Mouse (Mus musculus): ENCODE data around the gene Pde9a. TPM values are rescaled to one million over a fixed set of nuclear protein-coding genes. Genes with fewer than 3 reads are reported as not detected.
"Not testable (repeated sequence)": the region's sequence is repeated elsewhere in the genome, so short reads cannot be mapped to it uniquely, and the experiment has no call there.

Pde9a gene
- polyA plus RNA-seq, 1 experiment = 0.15 TPM

- Histone ChIP-seq H3ac (ENCODE audit: control insufficient read depth, insufficient read length, low read depth) (no peak overlapping the region), H3K79me3 (ENCODE audit: low read depth) (no peaks in the 10 kb centered on the region), H3K79me2 (ENCODE audit: control insufficient read depth, insufficient read depth) (no peaks in the 10 kb centered on the region), H3K36me3 (ENCODE audit: control insufficient read depth, insufficient read depth) (no peaks in the 10 kb centered on the region), H3K27me3 (ENCODE audit: control insufficient read depth, insufficient read depth, insufficient read length) (peaks cover 31% of the 10 kb centered on the region), H3K4me3 (ENCODE audit: insufficient read depth, poor library complexity, severe bottlenecking) (no peak overlapping the region)
- TF ChIP-seq FOSL1 (IDR thresholded peaks at IDR 0.05; ENCODE audit: insufficient read depth, low read length, poor library complexity, severe bottlenecking) = no peak
- TF ChIP-seq CTCF (IDR thresholded peaks at IDR 0.05; ENCODE audit: control insufficient read depth, insufficient read depth, insufficient read length) = no peak
- no peak for TF ChIP-seq MYOD1 (IDR thresholded peaks at IDR 0.05; ENCODE audit: control insufficient read depth, insufficient read length, low read depth)
- no peak for TF ChIP-seq USF1 (IDR thresholded peaks at IDR 0.05; ENCODE audit: low read depth)
- no peak for TF ChIP-seq MAX (IDR thresholded peaks at IDR 0.05)
- no peak for TF ChIP-seq CEBPB (IDR thresholded peaks at IDR 0.05; ENCODE audit: low read depth)
- no peak for TF ChIP-seq MYOG (IDR thresholded peaks at IDR 0.05; ENCODE audit: control insufficient read depth, extremely low read depth, insufficient read length)
These were observed 37.9 kb upstream of the Pde9a start for GRCm38 (mm10) chr17:31348129-31348528.

- Histone ChIP-seq H3K4me3 (ENCODE audit: insufficient read depth, poor library complexity, severe bottlenecking) (no peak overlapping the region), H3K79me3 (ENCODE audit: low read depth) (no peaks in the 10 kb centered on the region), H3K27me3 (ENCODE audit: control insufficient read depth, insufficient read depth, insufficient read length) (peaks cover 31% of the 10 kb centered on the region), H3ac (ENCODE audit: control insufficient read depth, insufficient read length, low read depth) (no peak overlapping the region), H3K36me3 (ENCODE audit: control insufficient read depth, insufficient read depth) (no peaks in the 10 kb centered on the region), H3K79me2 (ENCODE audit: control insufficient read depth, insufficient read depth) (no peaks in the 10 kb centered on the region)
- no peak for TF ChIP-seq CEBPB (IDR thresholded peaks at IDR 0.05; ENCODE audit: low read depth)
- TF ChIP-seq FOSL1 (IDR thresholded peaks at IDR 0.05; ENCODE audit: insufficient read depth, low read length, poor library complexity, severe bottlenecking) = no peak
- TF ChIP-seq MAX (IDR thresholded peaks at IDR 0.05) = no peak
- TF ChIP-seq MYOD1 (IDR thresholded peaks at IDR 0.05; ENCODE audit: control insufficient read depth, insufficient read length, low read depth) = no peak
- TF ChIP-seq USF1 (IDR thresholded peaks at IDR 0.05; ENCODE audit: low read depth) = no peak
- TF ChIP-seq CTCF (IDR thresholded peaks at IDR 0.05; ENCODE audit: control insufficient read depth, insufficient read depth, insufficient read length) = no peak
- TF ChIP-seq MYOG (IDR thresholded peaks at IDR 0.05; ENCODE audit: control insufficient read depth, extremely low read depth, insufficient read length) = no peak
These were observed 36.6 kb upstream of the Pde9a start for GRCm38 (mm10) chr17:31349388-31349787.

GRCm38 (mm10) chr17:31351984-31352383 lies 34.0 kb upstream of the Pde9a start:
- TF ChIP-seq MAX (IDR thresholded peaks at IDR 0.05) (no peak), MYOG (IDR thresholded peaks at IDR 0.05; ENCODE audit: control insufficient read depth, extremely low read depth, insufficient read length) (no peak), CTCF (IDR thresholded peaks at IDR 0.05; ENCODE audit: control insufficient read depth, insufficient read depth, insufficient read length) (no peak), USF1 (IDR thresholded peaks at IDR 0.05; ENCODE audit: low read depth) (no peak)

GRCm38 (mm10) chr17:31353255-31353654 lies 32.8 kb upstream of the Pde9a start:
- TF ChIP-seq MAX (IDR thresholded peaks at IDR 0.05) = no peak
- TF ChIP-seq MYOG (IDR thresholded peaks at IDR 0.05; ENCODE audit: control insufficient read depth, extremely low read depth, insufficient read length) = no peak
- no peak for TF ChIP-seq MYOD1 (IDR thresholded peaks at IDR 0.05; ENCODE audit: control insufficient read depth, insufficient read length, low read depth)
- TF ChIP-seq CEBPB (IDR thresholded peaks at IDR 0.05; ENCODE audit: low read depth) = no peak
- no peak for TF ChIP-seq FOSL1 (IDR thresholded peaks at IDR 0.05; ENCODE audit: insufficient read depth, low read length, poor library complexity, severe bottlenecking)
- no peak for TF ChIP-seq USF1 (IDR thresholded peaks at IDR 0.05; ENCODE audit: low read depth)
- TF ChIP-seq CTCF (IDR thresholded peaks at IDR 0.05; ENCODE audit: control insufficient read depth, insufficient read depth, insufficient read length) = no peak
- H3K36me3 ChIP-seq (ENCODE audit: control insufficient read depth, insufficient read depth) = no peaks in the 10 kb centered on the region
- peaks cover 27% of the 10 kb centered on the region for H3K27me3 ChIP-seq (ENCODE audit: control insufficient read depth, insufficient read depth, insufficient read length)
- H3K4me3 ChIP-seq (ENCODE audit: insufficient read depth, poor library complexity, severe bottlenecking) = no peak overlapping the region
- H3K79me3 ChIP-seq (ENCODE audit: low read depth) = no peaks in the 10 kb centered on the region
- H3ac ChIP-seq (ENCODE audit: control insufficient read depth, insufficient read length, low read depth) = no peak overlapping the region
- no peaks in the 10 kb centered on the region for H3K79me2 ChIP-seq (ENCODE audit: control insufficient read depth, insufficient read depth)

More at GRCm38 (mm10) chr17:31351984-31352383, 34.0 kb upstream of the Pde9a start:
- H3K27me3 ChIP-seq (ENCODE audit: control insufficient read depth, insufficient read depth, insufficient read length) = peaks cover 31% of the 10 kb centered on the region
- no peak overlapping the region for H3K4me3 ChIP-seq (ENCODE audit: insufficient read depth, poor library complexity, severe bottlenecking)
- no peaks in the 10 kb centered on the region for H3K36me3 ChIP-seq (ENCODE audit: control insufficient read depth, insufficient read depth)
- no peak overlapping the region for H3ac ChIP-seq (ENCODE audit: control insufficient read depth, insufficient read length, low read depth)
- no peaks in the 10 kb centered on the region for H3K79me2 ChIP-seq (ENCODE audit: control insufficient read depth, insufficient read depth)
- no peaks in the 10 kb centered on the region for H3K79me3 ChIP-seq (ENCODE audit: low read depth)

GRCm38 (mm10) chr17:31354684-31355083 lies 31.3 kb upstream of the Pde9a start:
- not testable (repeated sequence) for H3ac ChIP-seq (ENCODE audit: control insufficient read depth, insufficient read length, low read depth); H3K79me2 ChIP-seq (ENCODE audit: control insufficient read depth, insufficient read depth); H3K79me3 ChIP-seq (ENCODE audit: low read depth); H3K36me3 ChIP-seq (ENCODE audit: control insufficient read depth, insufficient read depth); H3K4me3 ChIP-seq (ENCODE audit: insufficient read depth, poor library complexity, severe bottlenecking)
- peaks cover 21% of the 10 kb centered on the region for H3K27me3 ChIP-seq (ENCODE audit: control insufficient read depth, insufficient read depth, insufficient read length)

- no peak overlapping the region for H3ac ChIP-seq (ENCODE audit: control insufficient read depth, insufficient read length, low read depth)
- TF ChIP-seq CTCF (IDR thresholded peaks at IDR 0.05; ENCODE audit: control insufficient read depth, insufficient read depth, insufficient read length) (no peak), CEBPB (IDR thresholded peaks at IDR 0.05; ENCODE audit: low read depth) (no peak), USF1 (IDR thresholded peaks at IDR 0.05; ENCODE audit: low read depth) (no peak), FOSL1 (IDR thresholded peaks at IDR 0.05; ENCODE audit: insufficient read depth, low read length, poor library complexity, severe bottlenecking) (no peak), MAX (IDR thresholded peaks at IDR 0.05) (no peak), MYOG (IDR thresholded peaks at IDR 0.05; ENCODE audit: control insufficient read depth, extremely low read depth, insufficient read length) (no peak), MYOD1 (IDR thresholded peaks at IDR 0.05; ENCODE audit: control insufficient read depth, insufficient read length, low read depth) (no peak)
- no peaks in the 10 kb centered on the region for H3K79me3 ChIP-seq (ENCODE audit: low read depth)
- H3K27me3 ChIP-seq (ENCODE audit: control insufficient read depth, insufficient read depth, insufficient read length) = peaks cover 20% of the 10 kb centered on the region
- no peaks in the 10 kb centered on the region for H3K79me2 ChIP-seq (ENCODE audit: control insufficient read depth, insufficient read depth)
- H3K4me3 ChIP-seq (ENCODE audit: insufficient read depth, poor library complexity, severe bottlenecking) = no peak overlapping the region
- no peaks in the 10 kb centered on the region for H3K36me3 ChIP-seq (ENCODE audit: control insufficient read depth, insufficient read depth)
These were observed 30.1 kb upstream of the Pde9a start for GRCm38 (mm10) chr17:31355792-31356502.
